Mouse (Mus musculus) macrophage (primary cell): ENCODE results near the gene Tmem230. TPM values are rescaled to one million over a fixed set of nuclear protein-coding genes. Genes with fewer than 3 reads are reported as not detected.

ENCODE experiments used
- polyA plus RNA-seq: library from polyadenylated mRNA; stranded (reverse); fragments of 250-400 nt; gene quantifications from 3 replicates; pipeline ENCODE4 v1.2.4, GENCODE M21; 2018; ENCODE audit warnings: inconsistent platforms

Gene Tmem230
- polyA plus RNA-seq, 1 experiment from 2014 or later = 82.0 TPM

Other genes with a start within 250 kb of the Tmem230 start
- 73.9 to 95.6 TPM (median 92.2 TPM) in 3 replicates for gene Rassf2, start 217.5 kb downstream of the Tmem230 start, polyA plus RNA-seq
- gene Slc23a2, start 102.7 kb downstream of the Tmem230 start, polyA plus RNA-seq = 42.4 to 55.7 TPM (median 53.2 TPM) in 3 replicates
- 211 to 931 TPM (median 452 TPM) in 3 replicates for gene Pcna, start 5.5 kb upstream of the Tmem230 start, polyA plus RNA-seq
- 27.8 to 48.0 TPM (median 34.4 TPM) in 3 replicates for gene Cds2, start 15.3 kb upstream of the Tmem230 start, polyA plus RNA-seq
- gene Prokr2, start 137.6 kb upstream of the Tmem230 start, polyA plus RNA-seq = not detected in 3 replicates